Comparison of ENCODE assay signal across 16 mouse cellular contexts in the genomic region with DNA sequence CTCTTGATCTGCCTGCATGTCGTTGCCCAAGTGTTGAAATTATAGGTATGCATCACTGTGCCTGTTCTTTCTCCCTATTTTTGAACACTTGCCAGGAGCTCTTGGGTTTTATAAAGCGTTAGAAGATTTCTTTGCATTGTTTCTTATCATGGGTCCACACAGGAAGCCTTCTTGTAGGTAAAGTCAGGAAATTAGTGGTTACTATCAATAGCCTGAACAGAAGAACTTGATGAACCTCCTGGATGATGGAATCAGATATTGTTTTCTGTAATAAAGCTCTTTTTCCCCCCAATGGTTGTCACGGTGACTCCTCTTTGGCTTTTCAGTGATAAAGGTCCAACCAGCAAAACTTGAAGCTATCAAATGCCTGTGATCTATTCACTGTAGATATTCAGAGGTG.
"Had no signal": no experiment of that assay in that cellular context is flagged by ENCODE, and none has a peak within 500 bp of the region (broad histone marks: within the 10 kb centered on the region; RNA-seq: fewer than 3 reads in every experiment).

No protein-coding gene starts in this region.

- H3K9me3 ChIP-seq: neural tube, embryonic 13.5 days; neural tube, embryonic 15.5 days; stomach, embryonic 15.5 days had no signal

- H3K36me3 ChIP-seq: neural tube, embryonic 13.5 days; neural tube, embryonic 15.5 days; stomach, embryonic 15.5 days had no signal

- H3K27ac ChIP-seq: neural tube, embryonic 13.5 days; neural tube, embryonic 15.5 days; stomach, embryonic 15.5 days; stomach, postnatal 0 days had no signal

- H3K4me3 ChIP-seq: neural tube, embryonic 13.5 days; neural tube, embryonic 15.5 days; stomach, embryonic 15.5 days had no signal

- H3K4me2 ChIP-seq: neural tube, embryonic 13.5 days; neural tube, embryonic 15.5 days; stomach, embryonic 15.5 days had no signal

- H3K27me3 ChIP-seq: neural tube, embryonic 13.5 days; neural tube, embryonic 15.5 days; stomach, embryonic 15.5 days had no signal

- H3K9ac ChIP-seq: neural tube, embryonic 13.5 days; neural tube, embryonic 15.5 days; stomach, embryonic 15.5 days had no signal

- DNase-seq: retina, postnatal 1 day; right cerebral cortex, adult 18-20 months; right cerebral cortex, postnatal 14 days; right cerebral cortex, postnatal 25 days; right cerebral cortex, postnatal 4 days; spleen, adult 18-20 months; thymus, adult 18-20 months; thymus, adult 2 months; thymus, postnatal 14 days; thymus, postnatal 25 days; thymus, postnatal 36 days; thymus, postnatal 4 days had no signal

- H3K4me1 ChIP-seq: neural tube, embryonic 13.5 days; neural tube, embryonic 15.5 days; stomach, embryonic 15.5 days had no signal
